Mouse (Mus musculus) midbrain, embryonic 11.5 days (tissue): Measurements from ENCODE around the gene Frmd4a. TPM values are rescaled to one million over a fixed set of nuclear protein-coding genes. Genes with fewer than 3 reads are reported as not detected.
A peak's percentile ranks its signal among the peaks of the same experiment; 100 is the strongest.
"Not testable (repeated sequence)": the region's sequence is repeated elsewhere in the genome, so short reads cannot be mapped to it uniquely, and the experiment has no call there.

Experiments
- ATAC-seq: fragments of 200-750 bp; cut with Nextera tagmentation; 2 replicates; pipeline ENCODE4 v1.8.0; 2017; ENCODE audit warnings: moderate TSS enrichment, moderate library complexity; ENCODE audit not compliant: low FRiP score
- DNase-seq: peaks from one replicate; pipeline ENCODE4 v3.0.0; 2015; ENCODE audit warnings: low spot score; ENCODE audit errors: missing footprints
- H3K27ac ChIP-seq: fragments of 300-500 bp; sonication (generic); 2 replicates; pipeline ENCODE4 v1.5.1; 2014; ENCODE audit warnings: low read depth, low read length
- H3K27me3 ChIP-seq: fragments of 300-500 bp; sonication (generic); 2 replicates; pipeline ENCODE4 v1.6.1; 2014; ENCODE audit warnings: mild to moderate bottlenecking, low read length, moderate library complexity, mixed read lengths; ENCODE audit not compliant: control insufficient read depth, insufficient read depth
- H3K36me3 ChIP-seq: fragments of 300-500 bp; sonication (generic); 2 replicates; pipeline ENCODE4 v1.6.1; 2014; ENCODE audit warnings: mild to moderate bottlenecking, low read length, moderate library complexity, mixed read lengths; ENCODE audit not compliant: control insufficient read depth, insufficient read depth
- H3K4me1 ChIP-seq: fragments of 300-500 bp; sonication (generic); 2 replicates; pipeline ENCODE4 v1.6.1; 2014; ENCODE audit warnings: low read length; ENCODE audit not compliant: control insufficient read depth, insufficient read depth
- H3K4me2 ChIP-seq: fragments of 300-500 bp; sonication (generic); 2 replicates; pipeline ENCODE4 v1.6.1; 2014; ENCODE audit warnings: mild to moderate bottlenecking, moderate library complexity
- H3K4me3 ChIP-seq: fragments of 300-500 bp; sonication (generic); 2 replicates; pipeline ENCODE4 v1.5.1; 2014; ENCODE audit warnings: low read depth, low read length
- H3K9ac ChIP-seq: fragments of 300-500 bp; sonication (generic); 2 replicates; pipeline ENCODE4 v1.6.1; 2014; ENCODE audit warnings: low read length
- H3K9me3 ChIP-seq: fragments of 300-500 bp; sonication (generic); 2 replicates; pipeline ENCODE4 v1.6.1; 2016; ENCODE audit warnings: low read length; ENCODE audit not compliant: control insufficient read depth
- WGBS: fragments of 180-500 bp; shearing (Covaris S2); extraction: QIAGEN DNeasy Blood & Tissue Kit; methylation state at CpG from one replicate; pipeline ENCODE4 v1.1.7; 2014; 5-methylcytosine and 5-hydroxymethylcytosine counted together
- polyA plus RNA-seq: library from polyadenylated mRNA; unstranded; fragments of >200 nt; fragmentation: Nextera tagmentation; extraction: Ambion mirVana; gene quantifications from 2 replicates; pipeline ENCODE4 v1.2.1, GENCODE M21; 2014

Gene Frmd4a
- polyA plus RNA-seq, 1 experiment from 2014 or later, result 35.2 TPM

- H3K27me3 ChIP-seq, result no peaks in the 10 kb centered on the region
- H3K9ac ChIP-seq, result no peak overlapping the region
- H3K27ac ChIP-seq, result peak overlapping the region; percentile 20; the same call in 1 of the 2 replicates
- ATAC-seq (no peak), DNase-seq (no peak)
- no peak overlapping the region for H3K4me2 ChIP-seq
- H3K36me3 ChIP-seq, result no peaks in the 10 kb centered on the region
- H3K4me3 ChIP-seq, result no peak overlapping the region
- H3K9me3 ChIP-seq, result no peaks in the 10 kb centered on the region
- WGBS, result 37% methylated on average over 10 of the region's 10 CpGs
- H3K4me1 ChIP-seq, result peaks cover 41% of the 10 kb centered on the region
These were observed 538.7 kb downstream of the Frmd4a start for GRCm38 (mm10) chr2:4556188-4556587.

GRCm38 (mm10) chr2:4557028-4557427 lies 539.5 kb downstream of the Frmd4a start:
- Histone ChIP-seq H3K27ac (no peak overlapping the region; the same call in 1 of the 2 replicates), H3K9me3 (no peaks in the 10 kb centered on the region), H3K27me3 (no peaks in the 10 kb centered on the region), H3K4me1 (peaks cover 48% of the 10 kb centered on the region), H3K36me3 (no peaks in the 10 kb centered on the region), H3K4me3 (no peak overlapping the region), H3K9ac (no peak overlapping the region), H3K4me2 (no peak overlapping the region)
- ATAC-seq (no peak), DNase-seq (no peak)
- 27% methylated on average over 4 of the region's 4 CpGs for WGBS

- H3K4me3 ChIP-seq, result no peak overlapping the region
- ATAC-seq (no peak), DNase-seq (no peak)
- 44% methylated on average over 4 of the region's 4 CpGs for WGBS
- H3K4me2 ChIP-seq, result no peak overlapping the region
- no peaks in the 10 kb centered on the region for H3K36me3 ChIP-seq
- peaks cover 52% of the 10 kb centered on the region for H3K4me1 ChIP-seq
- no peaks in the 10 kb centered on the region for H3K27me3 ChIP-seq
- H3K27ac ChIP-seq, result no peak overlapping the region
- no peak overlapping the region for H3K9ac ChIP-seq
- H3K9me3 ChIP-seq, result no peaks in the 10 kb centered on the region
These were observed 539.9 kb downstream of the Frmd4a start for GRCm38 (mm10) chr2:4557466-4557865.

- Histone ChIP-seq H3K27me3 (no peaks in the 10 kb centered on the region), H3K27ac (peak overlapping the region; percentile 80), H3K36me3 (no peaks in the 10 kb centered on the region), H3K4me1 (peaks cover 59% of the 10 kb centered on the region), H3K9ac (peak overlapping the region; percentile 70), H3K9me3 (no peaks in the 10 kb centered on the region), H3K4me3 (peak overlapping the region; percentile 40), H3K4me2 (peak overlapping the region; percentile 55)
- WGBS, result 13% methylated on average over 8 of the region's 8 CpGs
- ATAC-seq, result 0 out of 2 replicates have a peak, but pooled peaks have one; percentile 17
- DNase-seq, result peak; percentile 90
These were observed 541.2 kb downstream of the Frmd4a start for GRCm38 (mm10) chr2:4558651-4559203.

GRCm38 (mm10) chr2:4559211-4559882 lies 541.8 kb downstream of the Frmd4a start:
- Histone ChIP-seq H3K4me3 (peak overlapping the region; percentile 40), H3K9ac (peak overlapping the region; percentile 70), H3K4me2 (peak overlapping the region; percentile 55), H3K9me3 (no peaks in the 10 kb centered on the region), H3K27ac (peak overlapping the region; percentile 80), H3K4me1 (peaks cover 59% of the 10 kb centered on the region), H3K27me3 (no peaks in the 10 kb centered on the region), H3K36me3 (no peaks in the 10 kb centered on the region)
- WGBS, result 0% methylated on average over 27 of the region's 27 CpGs
- DNase-seq, result peak; percentile 96
- ATAC-seq, result peak; percentile 88

GRCm38 (mm10) chr2:4559883-4560247 lies 542.3 kb downstream of the Frmd4a start:
- Histone ChIP-seq H3K9me3 (no peaks in the 10 kb centered on the region), H3K4me2 (peak overlapping the region; percentile 55), H3K4me1 (peaks cover 59% of the 10 kb centered on the region), H3K36me3 (no peaks in the 10 kb centered on the region), H3K27ac (peak overlapping the region; percentile 80), H3K4me3 (peak overlapping the region; percentile 40), H3K9ac (peak overlapping the region; percentile 70), H3K27me3 (no peaks in the 10 kb centered on the region)
- DNase-seq (no peak), ATAC-seq (peak; percentile 29)
- under 1% methylated on average over 8 of the region's 8 CpGs for WGBS

- Histone ChIP-seq H3K4me1 (peaks cover 55% of the 10 kb centered on the region), H3K4me3 (peak overlapping the region; percentile 40), H3K9ac (peak overlapping the region; percentile 70), H3K4me2 (peak overlapping the region; percentile 55)
- ATAC-seq, H3K27me3 ChIP-seq, H3K36me3 ChIP-seq, H3K9me3 ChIP-seq, H3K27ac ChIP-seq, DNase-seq: not testable (repeated sequence)
- WGBS, result 13% methylated on average over 2 of the region's 2 CpGs
These were observed 543.0 kb downstream of the Frmd4a start for GRCm38 (mm10) chr2:4560516-4560915.

- no peaks in the 10 kb centered on the region for H3K27me3 ChIP-seq
- DNase-seq (no peak), ATAC-seq (no peak)
- no peaks in the 10 kb centered on the region for H3K9me3 ChIP-seq
- H3K4me1 ChIP-seq, result peaks cover 49% of the 10 kb centered on the region
- H3K4me3 ChIP-seq, result peak overlapping the region; percentile 40
- H3K36me3 ChIP-seq, result peaks cover 5% of the 10 kb centered on the region; the same call in 1 of the 2 replicates
- WGBS, result 53% methylated on average over 5 of the region's 5 CpGs
- H3K4me2 ChIP-seq, result peak overlapping the region; percentile 55
- peak overlapping the region; percentile 70 for H3K9ac ChIP-seq
- 0 out of 2 replicates have a peak overlapping the region, but pooled peaks have one; percentile 0 for H3K27ac ChIP-seq
These were observed 543.7 kb downstream of the Frmd4a start for GRCm38 (mm10) chr2:4561196-4561595.

GRCm38 (mm10) chr2:4562373-4562772 lies 544.9 kb downstream of the Frmd4a start:
- no peak for DNase-seq
- Histone ChIP-seq H3K4me2 (peak overlapping the region; percentile 55), H3K9ac (no peak overlapping the region), H3K4me3 (peak overlapping the region; percentile 40), H3K27ac (no peak overlapping the region), H3K36me3 (peaks cover 10% of the 10 kb centered on the region; the same call in 1 of the 2 replicates), H3K9me3 (no peaks in the 10 kb centered on the region), H3K4me1 (peaks cover 38% of the 10 kb centered on the region), H3K27me3 (no peaks in the 10 kb centered on the region)
- WGBS, result 81% methylated on average over 3 of the region's 3 CpGs
- ATAC-seq, result no peak
